Mouse (Mus musculus) lung, adult 10 weeks (tissue): ENCODE data around the gene Nthl1. TPM values are rescaled to one million over a fixed set of nuclear protein-coding genes. Genes with fewer than 3 reads are reported as not detected.

ENCODE experiments used
- polyA plus RNA-seq: library from polyadenylated mRNA; stranded (reverse); fragments of 350-450 nt; fragmentation: Illumina TruSeq; extraction: RNeasy Lipid Tissue Mini Kit (QIAGEN cat#74804); gene quantifications from one replicate; pipeline ENCODE4 v1.2.3, GENCODE M21; 2014; ENCODE audit warnings: low read depth, low replicate concordance; ENCODE audit not compliant: insufficient read depth

Nthl1 gene
- polyA plus RNA-seq = 10.0 TPM

GRCm38 (mm10) chr17:24632167-24632812, at the start of gene Nthl1, which contains the start of gene Tsc2:
TSS of gene Nthl1 (plus strand) at chr17:24632680.
TSS of gene Tsc2 (minus strand) at chr17:24632630.

GRCm38 (mm10) chr17:24650070-24650616, 17.7 kb downstream of the Nthl1 start, which contains the start of gene Slc9a3r2:
TSS of gene Slc9a3r2 (minus strand) at chr17:24650327.

GRCm38 (mm10) chr17:24658017-24658758, 25.7 kb downstream of the Nthl1 start, which contains the start of gene Npw:
TSS of gene Npw (minus strand) at chr17:24658457.

GRCm38 (mm10) chr17:24669545-24670245, 37.2 kb downstream of the Nthl1 start, which contains the start of gene Zfp598:
TSS of gene Zfp598 (plus strand) at chr17:24669687.

Other genes with a start within 250 kb of the Nthl1 start
- gene Rnps1, start 218.1 kb upstream of the Nthl1 start, polyA plus RNA-seq = 55.3 TPM
- gene Eci1, start 206.0 kb upstream of the Nthl1 start, polyA plus RNA-seq = 68.8 TPM
- 4.0 TPM for gene Dnase1l2, start 189.6 kb upstream of the Nthl1 start, polyA plus RNA-seq
- 21.7 TPM for gene E4f1, start 162.4 kb upstream of the Nthl1 start, polyA plus RNA-seq
- 20.4 TPM for gene Pgp, start 162.3 kb upstream of the Nthl1 start, polyA plus RNA-seq
- gene Bricd5, start 158.8 kb upstream of the Nthl1 start, polyA plus RNA-seq = not detected
- 8.3 TPM for gene Mlst8, start 153.6 kb upstream of the Nthl1 start, polyA plus RNA-seq
- gene Caskin1, start 144.1 kb upstream of the Nthl1 start, polyA plus RNA-seq = 0.34 TPM
- 59.5 TPM for gene Traf7, start 104.7 kb upstream of the Nthl1 start, polyA plus RNA-seq
- gene Rab26, start 98.5 kb upstream of the Nthl1 start, polyA plus RNA-seq = 0.42 TPM
- gene Pkd1, start 82.8 kb upstream of the Nthl1 start, polyA plus RNA-seq = 28.6 TPM
- gene Tsc2, start 50 bp upstream of the Nthl1 start, polyA plus RNA-seq = 60.0 TPM
- 287 TPM for gene Slc9a3r2, start 17.6 kb downstream of the Nthl1 start, polyA plus RNA-seq
- gene Npw, start 25.8 kb downstream of the Nthl1 start, polyA plus RNA-seq = 29.8 TPM
- gene Zfp598, start 37.0 kb downstream of the Nthl1 start, polyA plus RNA-seq = 17.1 TPM
- gene Syngr3, start 57.3 kb downstream of the Nthl1 start, polyA plus RNA-seq = 0.15 TPM
- gene Gfer, start 63.5 kb downstream of the Nthl1 start, polyA plus RNA-seq = 16.3 TPM
- gene Noxo1, start 63.6 kb downstream of the Nthl1 start, polyA plus RNA-seq = 5.1 TPM
- 18.7 TPM for gene Tbl3, start 75.0 kb downstream of the Nthl1 start, polyA plus RNA-seq
- not detected for gene Rnf151, start 85.4 kb downstream of the Nthl1 start, polyA plus RNA-seq
- gene Rps2, start 85.4 kb downstream of the Nthl1 start, polyA plus RNA-seq = 1,101 TPM
- 263 TPM for gene Ndufb10, start 91.8 kb downstream of the Nthl1 start, polyA plus RNA-seq
- 1.8 TPM for gene Rpl3l, start 95.1 kb downstream of the Nthl1 start, polyA plus RNA-seq
- 138 TPM for gene Msrb1, start 104.0 kb downstream of the Nthl1 start, polyA plus RNA-seq
- gene Hs3st6, start 120.3 kb downstream of the Nthl1 start, polyA plus RNA-seq = 4.0 TPM
- gene Meiob, start 171.6 kb downstream of the Nthl1 start, polyA plus RNA-seq = not detected
- gene Hagh, start 207.5 kb downstream of the Nthl1 start, polyA plus RNA-seq = 45.6 TPM
- 9.0 TPM for gene Fahd1, start 217.7 kb downstream of the Nthl1 start, polyA plus RNA-seq
- gene Igfals, start 233.3 kb downstream of the Nthl1 start, polyA plus RNA-seq = 1.3 TPM